Mouse (Mus musculus): ENCODE measurements at regions not wholly inside any gene's neighbourhood (a gene's known extent, or its start where the extent isn't known, plus 50 kb on each side); places are given as distances from the start of the nearest gene placed in this dataset.

- TF ChIP-seq NRF1 (IDR thresholded peaks at IDR 0.05; ENCODE audit: low read depth, low read length) (no peak), POLR2A (IDR thresholded peaks at IDR 0.05; ENCODE audit: low read depth, low read length) (no peak), RCOR1 (conservative IDR thresholded peaks at IDR 0.05; ENCODE audit: low read depth, low read length) (no peak)
Measured at GRCm38 (mm10) chr6:117428441-117428840, 260.1 kb downstream of the Cxcl12 start.
